Mouse (Mus musculus) thymus, postnatal 10 days (tissue): Measurements from ENCODE around the gene Rnf220.

Experiments
- DNase-seq, 2 experiments: peaks; one replicate each; pipeline ENCODE4 v3.0.0; 2021; ENCODE audit warnings: low spot score in 2 of 2

The Rnf220 gene

DNA sequence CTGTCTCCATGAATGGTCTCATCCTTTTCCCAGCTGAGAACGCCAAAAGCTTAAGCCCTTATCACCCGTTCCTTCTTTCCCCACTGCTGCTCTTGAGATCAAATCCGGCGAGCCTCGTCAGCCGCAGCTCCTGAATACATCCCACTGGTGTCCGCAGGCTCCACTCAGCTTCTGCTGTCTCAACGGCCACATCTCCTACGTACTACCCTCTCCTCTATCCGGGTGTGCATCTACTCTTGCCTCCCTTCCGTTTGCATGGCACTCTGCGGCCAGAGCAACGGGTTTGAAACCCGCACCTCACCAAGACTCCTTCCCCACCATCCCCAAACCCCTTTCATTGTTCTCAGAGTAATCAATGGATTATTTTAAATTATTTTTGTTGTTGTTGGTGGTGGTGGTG is 58.8 kb downstream of the Rnf220 start:
- DNase-seq: no peak

DNA sequence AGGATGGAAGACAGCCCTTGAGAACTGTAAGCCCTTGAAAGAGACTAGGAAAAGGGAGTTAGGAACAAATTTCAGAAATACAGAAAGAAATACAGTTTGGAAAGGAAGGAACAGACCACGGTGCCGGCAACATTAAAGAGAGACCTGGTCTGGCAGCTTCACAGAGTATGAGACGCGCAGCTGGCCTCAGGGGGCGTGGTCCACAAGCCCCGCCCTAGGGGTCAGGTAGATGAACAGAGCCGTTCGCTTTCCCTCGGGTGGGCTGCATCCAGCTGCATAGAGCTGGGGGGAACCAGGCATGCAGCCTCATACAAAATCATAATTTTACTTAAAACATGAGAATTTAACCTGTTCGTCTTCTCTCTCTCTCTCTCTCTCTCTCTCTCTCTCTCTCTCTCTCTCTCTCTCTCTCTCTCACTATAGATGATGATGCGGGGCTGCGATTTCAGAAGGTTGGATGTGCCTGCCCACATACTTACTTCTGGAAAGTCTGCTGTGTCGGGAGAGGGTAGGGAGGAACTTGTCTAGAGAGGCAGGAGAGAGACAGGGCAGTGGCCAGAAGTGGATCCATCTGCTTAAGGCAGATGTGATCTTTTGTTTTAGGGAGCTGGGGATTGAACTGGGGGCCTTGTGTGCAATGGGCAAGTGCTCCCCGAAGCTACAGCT is 59.7 kb downstream of the Rnf220 start:
- DNase-seq: no peak

- no peak for DNase-seq
Observed at GRCm38 (mm10) chr4:117434336-117434735, 62.5 kb downstream of the Rnf220 start.

DNA sequence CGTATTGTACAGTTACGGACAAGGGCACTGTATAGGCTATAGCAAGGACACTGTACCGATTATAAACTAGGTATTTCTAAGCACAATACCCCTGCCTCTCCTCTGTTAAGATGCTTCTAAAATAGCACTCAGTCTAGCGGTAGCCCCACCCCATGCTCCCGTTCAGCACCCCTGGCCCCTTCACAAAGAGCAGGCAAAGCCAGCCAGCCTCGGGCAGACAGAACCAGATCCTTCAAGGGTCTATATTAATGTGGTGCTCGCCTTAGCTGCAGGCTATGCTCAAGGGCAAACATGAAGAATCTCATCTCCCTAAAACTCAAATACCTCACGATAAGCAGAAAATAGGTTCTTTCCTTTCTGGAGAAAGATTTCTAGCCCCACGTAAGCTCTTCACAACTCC is 67.2 kb downstream of the Rnf220 start:
- DNase-seq: no peak

DNA sequence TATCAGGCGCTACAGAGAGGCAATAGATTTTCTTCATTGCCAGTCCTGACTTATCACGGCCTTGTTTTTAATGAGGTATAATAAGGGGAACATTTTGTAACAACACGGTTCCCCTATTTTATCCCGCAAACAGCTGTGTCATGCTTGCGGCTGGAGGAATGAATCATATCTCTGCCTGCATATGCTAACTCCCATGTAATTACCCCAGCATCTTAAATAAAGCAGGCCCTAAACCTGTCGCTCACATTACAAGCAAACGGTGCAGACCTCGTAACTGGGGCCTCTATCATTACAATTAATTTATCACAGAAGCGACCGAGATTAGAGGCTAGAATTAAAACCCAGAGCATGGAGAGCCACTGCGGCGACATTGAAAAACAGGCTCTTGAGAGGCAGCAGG is 69.3 kb downstream of the Rnf220 start:
- no peak for DNase-seq

DNA sequence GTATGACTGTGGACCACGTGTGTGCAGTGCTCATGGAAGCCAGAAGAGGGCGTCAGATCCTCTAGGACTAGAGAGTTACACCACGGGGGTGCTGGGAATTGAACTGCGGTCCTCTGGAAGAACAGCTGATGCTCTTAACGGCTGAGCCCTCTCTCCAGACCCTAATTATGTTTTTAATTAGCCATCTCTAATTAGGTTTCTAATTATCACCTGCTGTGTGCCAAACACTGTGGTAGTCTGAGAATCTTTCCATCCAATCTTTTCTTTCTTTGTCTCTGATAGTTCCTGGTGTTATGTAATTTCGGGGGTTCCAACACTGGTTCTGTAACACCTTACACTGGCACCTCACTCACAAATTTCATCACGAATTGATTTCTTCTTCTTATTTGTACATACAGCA is 75.8 kb downstream of the Rnf220 start:
- DNase-seq: no peak

DNA sequence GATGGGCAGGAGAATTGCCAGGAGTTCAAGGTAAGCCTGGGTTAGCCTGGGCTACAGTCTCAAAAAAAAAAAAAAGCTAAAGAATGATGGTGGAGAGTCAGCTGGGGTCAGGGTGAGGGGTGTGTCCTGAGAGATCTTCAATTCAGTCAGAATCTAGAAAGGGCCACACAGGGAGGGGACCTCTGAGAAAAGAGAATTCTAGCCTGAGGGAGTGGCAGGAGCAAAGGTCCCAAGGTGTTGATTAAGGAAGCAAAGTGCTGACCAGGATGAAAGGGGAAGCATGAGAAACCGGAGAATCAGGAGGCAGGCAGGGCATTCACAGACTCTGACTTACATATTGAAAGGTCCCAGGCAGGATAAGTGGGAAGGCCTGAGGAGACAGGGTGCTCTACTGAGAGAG is 80.0 kb downstream of the Rnf220 start:
- DNase-seq: no peak

- DNase-seq: no peak
Observed at GRCm38 (mm10) chr4:117410049-117410410, 86.8 kb downstream of the Rnf220 start.

DNA sequence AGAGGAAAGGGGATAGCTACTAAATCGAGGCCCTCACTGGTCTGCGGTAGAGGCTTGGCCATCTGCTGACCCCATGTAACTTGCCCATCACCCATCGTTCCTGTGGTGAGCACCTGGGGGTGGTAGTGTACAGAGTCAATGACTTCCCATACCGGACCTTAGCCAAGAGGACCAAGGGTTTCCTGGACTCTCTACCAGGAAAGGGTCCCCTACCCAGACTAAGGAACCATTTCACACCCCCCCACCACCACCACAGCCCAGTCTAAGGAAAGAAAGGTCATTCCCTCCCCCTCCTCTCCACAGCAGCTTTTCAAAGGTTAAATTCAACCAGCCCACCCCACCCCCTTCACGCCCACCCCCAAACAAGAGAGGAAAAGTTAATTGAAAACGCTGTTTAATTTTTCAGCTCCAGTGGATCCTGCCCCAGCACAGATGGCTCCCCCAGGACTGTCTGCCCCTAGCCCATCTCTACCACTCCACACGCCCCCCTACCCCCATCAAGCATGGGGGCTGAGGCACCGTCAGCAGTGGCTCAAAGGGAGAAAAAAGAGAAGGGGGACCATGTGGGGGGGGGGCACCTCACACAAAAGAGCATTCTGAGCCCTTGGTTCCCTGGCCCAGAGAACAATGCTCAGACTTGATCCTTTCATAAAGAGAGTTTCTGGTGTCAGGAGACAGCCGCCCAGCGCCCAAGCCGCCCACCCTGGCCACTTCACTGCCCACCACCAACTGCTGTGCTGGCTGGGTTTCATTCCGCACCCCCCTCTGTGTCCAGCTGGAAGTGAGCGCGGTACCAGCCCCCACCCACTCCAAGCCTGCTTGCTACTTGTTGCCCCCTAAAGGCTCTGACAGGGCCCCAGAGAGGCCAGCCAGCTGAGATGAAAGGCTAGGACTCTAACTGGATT is 87.5 kb downstream of the Rnf220 start:
- DNase-seq: no peak

- no peak for DNase-seq
Observed at GRCm38 (mm10) chr4:117407945-117408344, 88.9 kb downstream of the Rnf220 start.

GRCm38 (mm10) chr4:117405999-117406398 is 90.9 kb downstream of the Rnf220 start:
- DNase-seq: no peak

- DNase-seq: no peak
Observed at GRCm38 (mm10) chr4:117405211-117405610, 91.6 kb downstream of the Rnf220 start.

DNA sequence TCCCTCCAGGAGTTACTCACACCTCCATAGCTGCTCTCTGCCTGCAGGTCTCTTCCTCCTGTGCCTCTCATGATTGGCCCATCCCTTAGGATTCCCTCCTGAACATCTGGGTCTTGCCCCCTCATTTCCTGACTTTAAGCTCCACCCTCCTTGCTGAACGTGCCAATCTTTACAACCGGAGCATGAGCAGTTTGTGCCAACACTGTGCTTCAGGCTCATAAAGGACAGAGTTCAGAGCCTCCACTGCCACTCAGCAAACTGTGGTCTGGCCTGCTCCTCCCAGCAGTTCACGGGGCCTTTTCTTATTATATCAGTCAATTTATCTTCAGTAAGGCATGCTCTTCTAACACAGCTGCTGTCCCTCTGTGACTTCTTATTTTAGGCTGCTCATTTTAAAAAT is 93.4 kb downstream of the Rnf220 start:
- DNase-seq: no peak

DNA sequence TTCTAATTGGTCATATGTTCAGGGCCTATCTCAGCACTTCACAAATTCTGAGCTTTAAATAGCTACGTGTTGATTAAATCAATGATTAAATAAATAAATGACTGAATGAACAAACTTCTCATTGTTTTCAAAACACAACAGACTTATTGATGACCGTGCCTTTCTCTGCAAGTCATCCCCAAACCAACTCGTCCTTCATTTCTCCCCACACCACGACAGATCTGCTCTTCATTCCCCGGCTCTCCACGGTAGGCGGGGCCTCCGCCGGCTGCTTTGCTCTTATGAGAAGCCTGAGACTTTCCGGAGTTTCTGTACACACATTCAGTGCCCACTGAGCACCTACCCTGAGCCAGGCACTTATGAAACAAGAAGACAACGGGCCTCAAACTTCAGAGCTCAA is 99.7 kb downstream of the Rnf220 start:
- DNase-seq: no peak

GRCm38 (mm10) chr4:117393027-117393426 is 103.8 kb downstream of the Rnf220 start:
- DNase-seq: no peak

DNA sequence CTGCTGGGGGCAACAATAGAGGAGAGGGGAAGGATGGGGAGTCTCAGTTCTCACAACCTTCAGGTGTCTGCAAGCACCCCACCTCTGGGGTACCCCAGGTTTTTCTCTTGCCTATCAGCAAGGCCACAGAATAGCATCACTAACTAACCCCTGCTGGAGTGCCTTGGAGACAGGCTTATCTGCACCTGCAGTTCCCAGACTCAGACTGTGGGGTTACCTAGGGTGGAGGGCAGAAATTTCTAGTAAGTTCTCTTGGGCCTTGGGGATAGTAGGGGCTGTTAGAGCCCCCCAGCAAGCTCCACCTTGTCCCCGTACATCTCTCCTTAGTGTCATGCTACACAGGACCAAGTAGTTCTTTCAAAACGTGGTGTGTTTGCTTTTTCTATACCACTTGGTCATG is 104.5 kb downstream of the Rnf220 start:
- no peak for DNase-seq

DNA sequence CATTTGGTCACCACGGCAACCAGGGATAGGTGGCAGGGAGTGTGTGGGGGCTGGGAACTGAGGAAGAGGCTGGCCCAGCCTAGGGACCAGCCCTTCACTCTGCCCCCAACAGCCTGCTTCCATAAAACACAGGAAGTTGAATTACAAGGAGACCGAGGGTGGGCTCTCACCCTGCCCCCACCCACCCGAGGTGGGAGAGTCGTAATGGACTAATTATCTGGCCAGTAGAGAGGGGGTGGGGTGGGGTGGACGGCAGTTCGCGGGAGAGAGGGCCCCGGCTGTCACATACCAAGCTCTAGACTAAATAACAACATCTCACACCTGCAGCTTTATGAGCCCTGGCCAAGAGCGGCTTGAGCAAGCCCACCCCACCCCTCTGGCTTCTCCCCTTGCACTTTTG is 104.9 kb downstream of the Rnf220 start:
- DNase-seq: no peak

GRCm38 (mm10) chr4:117390850-117391795 is 105.7 kb downstream of the Rnf220 start:
- DNase-seq: no peak

- no peak for DNase-seq
Observed at GRCm38 (mm10) chr4:117389264-117390054, 107.4 kb downstream of the Rnf220 start.

DNA sequence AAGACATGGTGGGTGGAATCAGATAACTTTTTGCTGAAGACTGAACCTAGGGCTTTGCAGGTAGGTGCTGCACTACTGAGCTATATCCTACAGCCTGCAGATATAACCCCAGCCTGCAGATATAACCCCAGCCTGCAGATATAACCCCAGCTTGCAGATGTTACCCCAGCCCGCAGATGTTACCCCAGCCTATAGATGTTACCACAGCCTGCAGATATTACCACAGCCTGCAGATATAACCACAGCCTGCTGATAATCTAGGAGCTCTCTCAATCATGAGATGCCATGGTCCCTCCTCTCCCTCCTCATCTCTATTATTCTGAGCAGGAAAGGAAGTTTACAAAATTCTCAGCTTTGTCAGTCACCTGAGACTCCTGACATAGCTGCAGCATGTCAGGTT is 111.6 kb downstream of the Rnf220 start:
- no peak for DNase-seq

GRCm38 (mm10) chr4:117381846-117382245 is 115.0 kb downstream of the Rnf220 start:
- DNase-seq: no peak
